Mouse (Mus musculus): ENCODE results near the gene Gm11541.

- TF ChIP-seq CTCF (IDR thresholded peaks at IDR 0.05; ENCODE audit: borderline replicate concordance, extremely low read depth, insufficient read depth, insufficient read length) (no peak), POLR2A (IDR thresholded peaks at IDR 0.05; ENCODE audit: borderline replicate concordance, extremely low read depth, insufficient read depth, insufficient read length, poor library complexity, severe bottlenecking) (no peak)
Measured at GRCm38 (mm10) chr11:94675446-94675845, 28.9 kb downstream of the Gm11541 start.
